ENCODE assay signal across 27 mouse cellular contexts in genomic region chr2:178636901-178637300, GRCm38 (mm10).
DNase-seq lines count a peak whose midpoint lies in the region; ATAC-seq lines count a peak whose summit lies in the region.
"Had no signal": no experiment of that assay in that cellular context is flagged by ENCODE, and none has a peak within 500 bp of the region (broad histone marks: within the 10 kb centered on the region; RNA-seq: fewer than 3 reads in every experiment).

No protein-coding gene starts in this region.

- no peak overlapping the region for H3K4me3 ChIP-seq in kidney, embryonic 14.5 days (ENCODE audit: low read length)
- H3K4me3 ChIP-seq: embryonic facial prominence, embryonic 12.5 days; embryonic facial prominence, embryonic 15.5 days; gastrocnemius, adult 2 months; heart, embryonic 12.5 days; heart, embryonic 15.5 days; hindbrain, embryonic 10.5 days; hindbrain, embryonic 13.5 days had no signal

- peaks cover 10% of the 10 kb centered on the region; the same call in 1 of the 2 replicates for H3K4me1 ChIP-seq in kidney, embryonic 14.5 days (ENCODE audit: control insufficient read depth, insufficient read depth, low read length)
- H3K4me1 ChIP-seq: heart, embryonic 12.5 days had no signal

- ATAC-seq in kidney, embryonic 14.5 days (ENCODE audit: low FRiP score, low TSS enrichment): no peak
- ATAC-seq: forebrain, embryonic 14.5 days; forebrain, postnatal 0 days; Patski had no signal

- H3K27ac ChIP-seq in kidney, embryonic 14.5 days (ENCODE audit: low read depth, low read length): no peak overlapping the region
- H3K27ac ChIP-seq: embryonic facial prominence, embryonic 12.5 days; embryonic facial prominence, embryonic 15.5 days; gastrocnemius, adult 2 months; heart, embryonic 15.5 days; hindbrain, embryonic 10.5 days; hindbrain, embryonic 13.5 days had no signal

- H3K36me3 ChIP-seq in kidney, embryonic 14.5 days (ENCODE audit: control insufficient read depth, insufficient read depth, low read length): no peaks in the 10 kb centered on the region
- H3K36me3 ChIP-seq: embryonic facial prominence, embryonic 12.5 days; embryonic facial prominence, embryonic 15.5 days; heart, embryonic 12.5 days; heart, embryonic 15.5 days; hindbrain, embryonic 10.5 days; hindbrain, embryonic 13.5 days had no signal

- WGBS in kidney, embryonic 14.5 days: 93% methylated on average over 9 of the region's 9 CpGs

- H3K9ac ChIP-seq in kidney, embryonic 14.5 days (ENCODE audit: low read depth, low read length): no peak overlapping the region
- H3K9ac ChIP-seq: embryonic facial prominence, embryonic 12.5 days; embryonic facial prominence, embryonic 15.5 days; forebrain, postnatal 0 days; heart, embryonic 12.5 days; heart, embryonic 15.5 days; hindbrain, embryonic 13.5 days had no signal

- H3K4me2 ChIP-seq in kidney, embryonic 14.5 days (replicated peaks; ENCODE audit: low read depth, low read length): no peak overlapping the region
- H3K4me2 ChIP-seq: embryonic facial prominence, embryonic 12.5 days; embryonic facial prominence, embryonic 15.5 days; heart, embryonic 12.5 days; heart, embryonic 15.5 days; hindbrain, embryonic 13.5 days had no signal

- peak; percentile 71 for DNase-seq in kidney, adult 11 months
- DNase-seq in kidney, postnatal 4 days: no peak
- peak; percentile 65 to 74 for DNase-seq in kidney, adult 8-10 months
- peak; percentile 4 for DNase-seq in lung, postnatal 36 days
- DNase-seq in lung, postnatal 10 days: no peak
- peak; percentile 74 to 79 for DNase-seq in kidney, postnatal 36 days
- DNase-seq in embryo, embryonic 10.5 days (ENCODE audit: low spot score): no peak
- DNase-seq: adrenal gland, postnatal 10 days; adrenal gland, postnatal 36 days; cerebellum, adult 18-20 months; cerebellum, adult 9-10 months; cerebellum, postnatal 14 days; forebrain, postnatal 0 days; gastrocnemius, adult 2 months; gastrocnemius, postnatal 25 days; heart, adult 18-20 months; heart, postnatal 10 days; heart, postnatal 36 days had no signal

- no peaks in the 10 kb centered on the region for H3K27me3 ChIP-seq in kidney, embryonic 14.5 days (ENCODE audit: control insufficient read depth, insufficient read depth, low read length)
- H3K27me3 ChIP-seq: embryonic facial prominence, embryonic 12.5 days; embryonic facial prominence, embryonic 15.5 days; heart, embryonic 12.5 days; heart, embryonic 15.5 days; hindbrain, embryonic 13.5 days; Patski had no signal

- H3K9me3 ChIP-seq in kidney, embryonic 14.5 days (ENCODE audit: control insufficient read depth, low read length): no peaks in the 10 kb centered on the region
- H3K9me3 ChIP-seq: embryonic facial prominence, embryonic 12.5 days; embryonic facial prominence, embryonic 15.5 days; heart, embryonic 12.5 days; heart, embryonic 15.5 days; hindbrain, embryonic 10.5 days; hindbrain, embryonic 13.5 days had no signal

Comparison
In these comparisons a context has a peak if more than half of its experiments do, and no peak if none do; other contexts are left out.
1. DNase-seq: peak in kidney, adult 11 months (single experiment), kidney, adult 8-10 months (2 of 2), lung, postnatal 36 days (single experiment) and kidney, postnatal 36 days (2 of 2); none in kidney, postnatal 4 days (0 of 2), lung, postnatal 10 days (single experiment) and embryo, embryonic 10.5 days (single experiment).